Mouse (Mus musculus): ENCODE data around the gene Pkp4. TPM values are rescaled to one million over a fixed set of nuclear protein-coding genes. Genes with fewer than 3 reads are reported as not detected.
A peak's percentile ranks its signal among the peaks of the same experiment; 100 is the strongest.

Gene Pkp4
- polyA plus RNA-seq, 1 experiment from 2014 or later = 30.6 TPM

- Histone ChIP-seq H3K36me3 (peaks cover 2% of the 10 kb centered on the region; the same call in 1 of the 2 replicates), H3K4me3 (no peak overlapping the region), H3K4me1 (replicated peaks) (peaks cover 32% of the 10 kb centered on the region), H3K27me3 (replicated peaks) (no peaks in the 10 kb centered on the region), H3K9me3 (replicated peaks) (no peaks in the 10 kb centered on the region), H3K9ac (no peak overlapping the region), H3K27ac (ENCODE audit: poor library complexity, severe bottlenecking) (peak overlapping the region; percentile 27; the same call in 1 of the 2 replicates), H3K4me2 (no peak overlapping the region)
- no peak for ATAC-seq (ENCODE audit: insufficient number of reproducible peaks, low FRiP score)
- WGBS = 91% methylated on average over 8 of the region's 8 CpGs
Measured at GRCm38 (mm10) chr2:59271835-59272234, 111.2 kb downstream of the Pkp4 start.

GRCm38 (mm10) chr2:59272713-59273112 is 112.1 kb downstream of the Pkp4 start:
- no peak overlapping the region for H3K9ac ChIP-seq
- H3K4me1 ChIP-seq (replicated peaks) = peaks cover 35% of the 10 kb centered on the region
- no peaks in the 10 kb centered on the region for H3K9me3 ChIP-seq (replicated peaks)
- H3K27me3 ChIP-seq (replicated peaks) = no peaks in the 10 kb centered on the region
- H3K4me3 ChIP-seq = no peak overlapping the region
- 80% methylated on average over 6 of the region's 6 CpGs for WGBS
- no peak overlapping the region for H3K4me2 ChIP-seq
- H3K27ac ChIP-seq (ENCODE audit: poor library complexity, severe bottlenecking) = no peak overlapping the region
- H3K36me3 ChIP-seq = 0 out of 2 replicates have a peak, but pooled peaks cover 2% of the 10 kb centered on the region
- ATAC-seq (ENCODE audit: insufficient number of reproducible peaks, low FRiP score) = no peak

- Histone ChIP-seq H3K4me1 (replicated peaks) (peaks cover 42% of the 10 kb centered on the region), H3K9ac (no peak overlapping the region), H3K4me3 (no peak overlapping the region), H3K4me2 (no peak overlapping the region), H3K36me3 (0 out of 2 replicates have a peak, but pooled peaks cover 7% of the 10 kb centered on the region), H3K27me3 (replicated peaks) (no peaks in the 10 kb centered on the region), H3K27ac (ENCODE audit: poor library complexity, severe bottlenecking) (no peak overlapping the region), H3K9me3 (replicated peaks) (no peaks in the 10 kb centered on the region)
- ATAC-seq (ENCODE audit: insufficient number of reproducible peaks, low FRiP score) = no peak
- WGBS = 83% methylated on average over 7 of the region's 7 CpGs
Measured at GRCm38 (mm10) chr2:59280914-59281562, 120.4 kb downstream of the Pkp4 start.

- no peak overlapping the region for H3K4me2 ChIP-seq
- no peak for ATAC-seq (ENCODE audit: insufficient number of reproducible peaks, low FRiP score)
- 94% methylated on average over 6 of the region's 6 CpGs for WGBS
Measured at GRCm38 (mm10) chr2:59282966-59283365, 122.3 kb downstream of the Pkp4 start.

GRCm38 (mm10) chr2:59284216-59284615 is 123.6 kb downstream of the Pkp4 start:
- H3K36me3 ChIP-seq = 0 out of 2 replicates have a peak, but pooled peaks cover 7% of the 10 kb centered on the region
- H3K9ac ChIP-seq = no peak overlapping the region
- 86% methylated on average over 5 of the region's 5 CpGs for WGBS
- ATAC-seq (ENCODE audit: insufficient number of reproducible peaks, low FRiP score) = no peak
- no peak overlapping the region for H3K4me3 ChIP-seq
- no peaks in the 10 kb centered on the region for H3K27me3 ChIP-seq (replicated peaks)
- H3K27ac ChIP-seq (ENCODE audit: poor library complexity, severe bottlenecking) = peak overlapping the region; percentile 26
- H3K4me2 ChIP-seq = no peak overlapping the region
- peaks cover 33% of the 10 kb centered on the region for H3K4me1 ChIP-seq (replicated peaks)
- H3K9me3 ChIP-seq (replicated peaks) = no peaks in the 10 kb centered on the region

More at GRCm38 (mm10) chr2:59282966-59283365, 122.3 kb downstream of the Pkp4 start:
- Histone ChIP-seq H3K9ac (no peak overlapping the region), H3K27ac (ENCODE audit: poor library complexity, severe bottlenecking) (no peak overlapping the region), H3K4me3 (no peak overlapping the region), H3K9me3 (replicated peaks) (no peaks in the 10 kb centered on the region), H3K27me3 (replicated peaks) (no peaks in the 10 kb centered on the region), H3K36me3 (0 out of 2 replicates have a peak, but pooled peaks cover 7% of the 10 kb centered on the region), H3K4me1 (replicated peaks) (peaks cover 43% of the 10 kb centered on the region)

- peaks cover 29% of the 10 kb centered on the region for H3K4me1 ChIP-seq (replicated peaks)
- H3K27ac ChIP-seq (ENCODE audit: poor library complexity, severe bottlenecking) = peak overlapping the region; percentile 26
- H3K4me3 ChIP-seq = no peak overlapping the region
- 63% methylated on average over 8 of the region's 8 CpGs for WGBS
- no peak overlapping the region for H3K9ac ChIP-seq
- no peak for ATAC-seq (ENCODE audit: insufficient number of reproducible peaks, low FRiP score)
- 0 out of 2 replicates have a peak, but pooled peaks cover 2% of the 10 kb centered on the region for H3K36me3 ChIP-seq
- no peaks in the 10 kb centered on the region for H3K9me3 ChIP-seq (replicated peaks)
- H3K27me3 ChIP-seq (replicated peaks) = no peaks in the 10 kb centered on the region
- H3K4me2 ChIP-seq = no peak overlapping the region
Measured at GRCm38 (mm10) chr2:59284734-59285490, 124.3 kb downstream of the Pkp4 start.

- no peaks in the 10 kb centered on the region for H3K9me3 ChIP-seq (replicated peaks)
- ATAC-seq (ENCODE audit: insufficient number of reproducible peaks, low FRiP score) = no peak
- no peak overlapping the region for H3K9ac ChIP-seq
- peak overlapping the region; percentile 26 for H3K27ac ChIP-seq (ENCODE audit: poor library complexity, severe bottlenecking)
- H3K36me3 ChIP-seq = no peaks in the 10 kb centered on the region
- 71% methylated on average over 1 of the region's 1 CpGs for WGBS
- no peak overlapping the region for H3K4me3 ChIP-seq
- H3K27me3 ChIP-seq (replicated peaks) = no peaks in the 10 kb centered on the region
- H3K4me1 ChIP-seq (replicated peaks) = peaks cover 29% of the 10 kb centered on the region
- no peak overlapping the region for H3K4me2 ChIP-seq
Measured at GRCm38 (mm10) chr2:59285581-59285980, 124.9 kb downstream of the Pkp4 start.

- Histone ChIP-seq H3K9ac (no peak overlapping the region), H3K27ac (ENCODE audit: poor library complexity, severe bottlenecking) (peak overlapping the region; percentile 60), H3K9me3 (replicated peaks) (no peaks in the 10 kb centered on the region), H3K4me3 (no peak overlapping the region), H3K27me3 (replicated peaks) (no peaks in the 10 kb centered on the region), H3K36me3 (no peaks in the 10 kb centered on the region), H3K4me1 (replicated peaks) (peaks cover 25% of the 10 kb centered on the region), H3K4me2 (peak overlapping the region; percentile 33; the same call in 1 of the 2 replicates)
- ATAC-seq (ENCODE audit: insufficient number of reproducible peaks, low FRiP score) = peak; percentile 72
- WGBS = 25% methylated on average over 9 of the region's 9 CpGs
Measured at GRCm38 (mm10) chr2:59286247-59286646, 125.6 kb downstream of the Pkp4 start.

- Histone ChIP-seq H3K4me1 (replicated peaks) (peaks cover 27% of the 10 kb centered on the region), H3K9me3 (replicated peaks) (no peaks in the 10 kb centered on the region), H3K4me2 (no peak overlapping the region), H3K27me3 (replicated peaks) (no peaks in the 10 kb centered on the region), H3K36me3 (no peaks in the 10 kb centered on the region), H3K4me3 (no peak overlapping the region), H3K27ac (ENCODE audit: poor library complexity, severe bottlenecking) (no peak overlapping the region), H3K9ac (no peak overlapping the region)
- WGBS = 87% methylated on average over 8 of the region's 8 CpGs
- no peak for ATAC-seq (ENCODE audit: insufficient number of reproducible peaks, low FRiP score)
Measured at GRCm38 (mm10) chr2:59287630-59288029, 127.0 kb downstream of the Pkp4 start.

- H3K27ac ChIP-seq (ENCODE audit: poor library complexity, severe bottlenecking) = no peak overlapping the region
- H3K4me1 ChIP-seq (replicated peaks) = peaks cover 26% of the 10 kb centered on the region
- H3K4me3 ChIP-seq = no peak overlapping the region
- WGBS = 89% methylated on average over 2 of the region's 2 CpGs
- no peak overlapping the region for H3K4me2 ChIP-seq
- no peaks in the 10 kb centered on the region for H3K27me3 ChIP-seq (replicated peaks)
- no peaks in the 10 kb centered on the region for H3K9me3 ChIP-seq (replicated peaks)
- ATAC-seq (ENCODE audit: insufficient number of reproducible peaks, low FRiP score) = no peak
- no peak overlapping the region for H3K9ac ChIP-seq
- H3K36me3 ChIP-seq = no peaks in the 10 kb centered on the region
Measured at GRCm38 (mm10) chr2:59289411-59289810, 128.8 kb downstream of the Pkp4 start.

- ATAC-seq (ENCODE audit: insufficient number of reproducible peaks, low FRiP score) = no peak
- no peak overlapping the region for H3K27ac ChIP-seq (ENCODE audit: poor library complexity, severe bottlenecking)
- H3K4me1 ChIP-seq (replicated peaks) = peaks cover 16% of the 10 kb centered on the region
- H3K27me3 ChIP-seq (replicated peaks) = no peaks in the 10 kb centered on the region
- H3K4me3 ChIP-seq = no peak overlapping the region
- H3K9me3 ChIP-seq (replicated peaks) = no peaks in the 10 kb centered on the region
- H3K36me3 ChIP-seq = peaks cover 4% of the 10 kb centered on the region; the same call in 1 of the 2 replicates
- H3K4me2 ChIP-seq = no peak overlapping the region
- no peak overlapping the region for H3K9ac ChIP-seq
- WGBS = 85% methylated on average over 3 of the region's 3 CpGs
Measured at GRCm38 (mm10) chr2:59290391-59290790, 129.7 kb downstream of the Pkp4 start.
